Mouse (Mus musculus) spleen, adult 2 months (tissue): ENCODE results near the gene Ccdc62. TPM values are rescaled to one million over a fixed set of nuclear protein-coding genes. Genes with fewer than 3 reads are reported as not detected.

ENCODE experiments used
- DNase-seq, 2 experiments: peaks; one replicate each; pipeline versions ENCODE4 v3.0.0 to v3.0.0-alpha.2; 2012 to 2021; ENCODE audit warnings: low spot score in 2 of 2, low read depth in 1 of 2
- H3K27ac ChIP-seq: fragments of 200-500 bp; 2 replicates; pipeline ENCODE4 v1.5.1; 2012; ENCODE audit warnings: low read length, inconsistent platforms; ENCODE audit not compliant: insufficient read depth
- H3K27me3 ChIP-seq: fragments of 200-500 bp; 2 replicates; pipeline ENCODE4 v1.6.1; 2012; ENCODE audit warnings: mild to moderate bottlenecking, moderate library complexity, low read length, inconsistent platforms; ENCODE audit not compliant: control insufficient read depth, insufficient read depth
- H3K36me3 ChIP-seq: fragments of 200-500 bp; 2 replicates; pipeline ENCODE4 v1.6.1; 2012; ENCODE audit warnings: mild to moderate bottlenecking, low read length, inconsistent platforms; ENCODE audit not compliant: control insufficient read depth, insufficient read depth
- H3K4me1 ChIP-seq: fragments of 200-500 bp; 2 replicates; pipeline ENCODE4 v1.6.1; 2011; ENCODE audit warnings: inconsistent platforms; ENCODE audit not compliant: control insufficient read depth, insufficient read depth, insufficient read length
- H3K4me3 ChIP-seq: fragments of 200-500 bp; 2 replicates; pipeline ENCODE4 v1.5.1; 2011; ENCODE audit warnings: mild to moderate bottlenecking, inconsistent platforms; ENCODE audit not compliant: insufficient read depth, insufficient read length; ENCODE audit errors: extremely low read depth
- CTCF ChIP-seq: fragments of 200-500 bp; IDR thresholded peaks from 2 replicates; pipeline ENCODE4 v1.5.1; 2011; ENCODE audit warnings: mild to moderate bottlenecking, inconsistent platforms; ENCODE audit not compliant: insufficient read depth, insufficient read length, insufficient replicate concordance; ENCODE audit errors: extremely low read depth
- POLR2A ChIP-seq: fragments of 200-500 bp; IDR thresholded peaks from 2 replicates; pipeline ENCODE4 v1.6.1; 2011; ENCODE audit warnings: low read depth, low read length, inconsistent platforms
- WGBS: fragments of 180-500 bp; shearing (Covaris S2); methylation state at CpG from one replicate; pipeline ENCODE4 v1.1.7; 2018; 5-methylcytosine and 5-hydroxymethylcytosine counted together
- polyA plus RNA-seq: library from polyadenylated mRNA; depleted of rRNA; stranded (reverse); fragments of >200 nt; gene quantifications from 2 replicates; pipeline ENCODE4 v1.2.3, GENCODE M21; 2012

The Ccdc62 gene
- polyA plus RNA-seq, 1 experiment, result 1.3 TPM

DNA sequence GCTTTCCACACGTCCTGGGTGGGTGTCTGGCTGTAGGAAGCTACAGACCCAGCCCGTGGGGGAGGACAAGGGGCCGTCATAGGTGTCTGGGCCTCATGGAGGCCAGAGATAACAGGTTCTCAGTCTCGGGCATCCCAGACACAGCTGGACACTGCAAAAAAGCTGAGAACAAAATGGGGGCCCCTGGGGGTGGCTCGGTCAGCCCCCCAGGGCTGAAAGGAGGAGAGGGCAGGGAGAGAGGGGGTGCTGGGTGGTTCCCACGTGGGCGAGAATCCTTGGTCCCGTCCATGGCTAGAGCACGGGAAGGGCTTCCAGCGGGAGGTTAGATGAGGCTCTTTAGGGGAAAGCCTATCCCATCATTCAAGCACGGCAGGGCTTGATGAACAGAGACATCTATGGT lies 52.4 kb downstream of the Ccdc62 start:
- H3K4me3 ChIP-seq, result no peak overlapping the region
- H3K27ac ChIP-seq, result no peak overlapping the region
- TF ChIP-seq POLR2A (no peak), CTCF (no peak)
- no peak for DNase-seq
- peaks cover 43% of the 10 kb centered on the region; the same call in 1 of the 2 replicates for H3K4me1 ChIP-seq
- no peaks in the 10 kb centered on the region for H3K27me3 ChIP-seq
- 85% methylated on average over 11 of the region's 11 CpGs for WGBS
- peaks cover 4% of the 10 kb centered on the region; the same call in 1 of the 2 replicates for H3K36me3 ChIP-seq

DNA sequence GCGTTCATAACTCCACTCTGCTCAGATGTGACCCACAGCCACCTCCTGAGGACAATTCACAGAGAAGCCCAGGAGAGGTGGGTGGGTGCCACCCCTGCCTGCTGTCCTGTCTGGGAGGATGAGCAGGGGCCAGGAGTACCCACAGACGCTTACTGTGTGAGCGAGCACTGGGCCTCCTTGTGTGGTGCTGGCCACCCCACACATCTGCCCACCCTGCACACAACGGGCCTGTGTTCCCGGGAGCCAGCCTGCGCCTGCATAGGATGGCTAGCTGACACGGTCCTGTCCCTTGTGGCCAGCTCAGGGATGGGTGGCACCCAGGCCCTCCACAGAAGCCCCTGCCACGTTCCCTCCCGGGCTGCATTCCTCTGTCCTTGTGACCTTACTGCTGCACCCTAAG lies 55.0 kb downstream of the Ccdc62 start:
- no peak overlapping the region for H3K4me3 ChIP-seq
- H3K27me3 ChIP-seq, result no peaks in the 10 kb centered on the region
- no peak for DNase-seq
- H3K27ac ChIP-seq, result no peak overlapping the region
- peaks cover 24% of the 10 kb centered on the region; the same call in 1 of the 2 replicates for H3K4me1 ChIP-seq
- 87% methylated on average over 9 of the region's 9 CpGs for WGBS
- TF ChIP-seq POLR2A (no peak), CTCF (no peak)
- H3K36me3 ChIP-seq, result peaks cover 15% of the 10 kb centered on the region

DNA sequence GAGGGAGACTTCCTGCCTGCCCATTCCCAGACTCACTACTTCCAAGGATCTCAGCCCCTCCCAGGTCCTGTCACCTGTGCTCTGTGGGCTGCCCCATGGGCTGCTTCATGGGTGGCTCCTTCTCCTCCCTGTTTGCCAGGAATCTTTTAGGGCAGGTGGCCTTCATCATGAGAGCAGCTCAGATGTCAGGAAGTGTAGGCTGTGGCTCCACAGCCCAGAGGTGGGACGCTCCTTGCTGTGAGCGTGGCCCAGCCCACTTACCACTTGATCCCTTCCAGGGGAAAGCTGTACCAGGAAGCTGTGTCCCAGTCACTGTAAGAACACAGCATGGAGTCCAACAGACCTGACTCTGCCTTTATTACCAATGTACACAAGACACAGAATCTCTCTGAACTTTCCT lies 56.4 kb downstream of the Ccdc62 start:
- Histone ChIP-seq H3K27me3 (no peaks in the 10 kb centered on the region), H3K27ac (no peak overlapping the region), H3K4me1 (peaks cover 20% of the 10 kb centered on the region; the same call in 1 of the 2 replicates), H3K36me3 (peaks cover 22% of the 10 kb centered on the region), H3K4me3 (no peak overlapping the region)
- 80% methylated on average over 2 of the region's 2 CpGs for WGBS
- DNase-seq, result no peak
- TF ChIP-seq CTCF (no peak), POLR2A (no peak)

DNA sequence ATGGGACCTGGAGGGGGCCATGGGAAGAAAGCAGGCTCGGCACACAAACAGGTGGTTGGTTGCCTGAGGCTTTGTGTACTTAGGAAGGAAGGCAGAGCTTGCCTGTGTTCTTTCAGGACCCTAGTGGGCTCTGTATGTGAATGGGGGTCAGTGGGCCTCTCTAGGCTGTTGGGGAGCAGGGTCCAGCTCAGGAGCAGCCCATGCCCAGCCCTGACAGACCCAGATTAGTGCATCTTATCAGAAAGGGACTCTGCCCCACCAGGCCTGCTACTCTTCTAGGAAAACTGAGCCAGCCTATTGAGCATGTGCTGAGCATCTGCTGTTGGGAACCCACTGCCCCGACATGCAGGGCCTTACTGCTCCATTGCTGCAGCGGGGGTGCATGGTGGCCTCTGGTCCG lies 57.0 kb downstream of the Ccdc62 start:
- Histone ChIP-seq H3K27ac (no peak overlapping the region), H3K4me3 (no peak overlapping the region), H3K27me3 (no peaks in the 10 kb centered on the region), H3K4me1 (peaks cover 20% of the 10 kb centered on the region; the same call in 1 of the 2 replicates), H3K36me3 (peaks cover 23% of the 10 kb centered on the region)
- 89% methylated on average over 4 of the region's 4 CpGs for WGBS
- TF ChIP-seq POLR2A, result no peak
- TF ChIP-seq CTCF, result no peak
- no peak for DNase-seq

DNA sequence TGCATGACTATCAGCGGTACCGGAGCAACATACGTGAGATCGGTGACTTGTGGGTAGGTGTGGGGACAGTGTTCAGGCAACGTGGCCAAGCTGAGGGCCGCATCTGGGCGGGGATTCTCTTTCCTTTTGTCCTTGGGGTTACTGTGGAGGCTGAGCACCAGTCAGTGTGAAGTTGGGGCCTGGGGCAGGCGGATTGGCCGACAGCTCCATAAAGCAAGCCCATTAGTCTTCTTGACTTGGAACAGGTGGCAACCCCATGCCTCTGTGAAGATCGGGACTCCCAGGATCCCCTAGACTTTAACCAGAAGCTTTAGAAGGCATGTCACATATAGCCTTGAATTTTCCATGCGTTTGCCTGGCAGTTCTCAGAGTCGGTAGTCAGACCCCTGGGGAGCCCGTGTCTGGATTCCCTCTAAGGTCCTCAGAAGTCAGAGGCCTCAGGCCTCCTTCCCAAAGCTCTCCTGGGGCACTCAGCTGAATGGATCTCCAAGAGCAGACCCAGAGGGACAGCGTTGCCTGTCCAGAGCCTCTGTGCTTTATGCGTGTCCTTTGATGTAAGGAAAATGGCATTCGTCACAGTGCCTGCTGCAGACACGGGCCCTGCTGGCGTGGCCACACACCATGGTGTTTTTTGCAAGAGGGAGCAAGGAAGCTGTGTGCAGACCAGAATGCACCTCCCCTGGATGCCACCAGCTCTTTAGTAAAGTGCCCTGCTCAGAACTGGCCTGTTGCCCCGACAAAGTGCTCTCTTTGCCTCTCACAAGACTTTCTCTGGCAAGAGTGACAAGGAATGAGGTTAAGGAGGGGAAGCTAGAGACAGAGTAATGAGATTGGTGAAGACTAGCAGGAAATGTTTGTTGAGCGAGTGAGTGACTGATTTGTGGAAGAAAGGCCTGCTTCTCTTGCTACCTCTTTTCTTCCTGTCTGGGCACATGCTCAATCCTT lies 59.7 kb downstream of the Ccdc62 start:
- H3K27me3 ChIP-seq, result no peaks in the 10 kb centered on the region
- H3K27ac ChIP-seq, result no peak overlapping the region
- 89% methylated on average over 20 of the region's 20 CpGs for WGBS
- TF ChIP-seq POLR2A (no peak), CTCF (no peak)
- peaks cover 22% of the 10 kb centered on the region for H3K36me3 ChIP-seq
- H3K4me1 ChIP-seq, result peaks cover 11% of the 10 kb centered on the region; the same call in 1 of the 2 replicates
- no peak overlapping the region for H3K4me3 ChIP-seq
- no peak for DNase-seq

DNA sequence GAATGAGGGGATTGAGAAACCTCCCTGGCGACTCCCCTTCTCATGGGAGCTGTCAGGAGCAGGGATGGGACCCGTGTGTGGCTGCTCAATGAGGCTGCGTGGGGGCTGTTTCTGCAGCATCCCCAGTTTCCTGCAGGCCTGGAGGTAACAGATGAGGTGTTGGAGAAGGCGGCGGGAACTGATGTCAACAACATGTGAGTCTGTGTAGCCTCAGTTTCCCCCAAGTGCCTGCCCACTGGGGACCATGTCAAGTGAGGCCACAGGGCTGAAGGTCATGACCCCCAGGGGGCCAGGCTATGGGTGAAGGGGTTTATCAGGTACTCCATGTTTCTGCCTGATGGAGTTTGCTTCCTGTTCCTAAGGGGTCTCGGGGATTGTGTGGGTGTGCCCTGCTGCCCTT lies 60.8 kb downstream of the Ccdc62 start:
- DNase-seq, result no peak
- WGBS, result 89% methylated on average over 6 of the region's 6 CpGs
- Histone ChIP-seq H3K27ac (no peak overlapping the region), H3K4me3 (no peak overlapping the region), H3K36me3 (peaks cover 25% of the 10 kb centered on the region), H3K27me3 (no peaks in the 10 kb centered on the region), H3K4me1 (peaks cover 9% of the 10 kb centered on the region; the same call in 1 of the 2 replicates)
- TF ChIP-seq POLR2A (no peak), CTCF (no peak)

DNA sequence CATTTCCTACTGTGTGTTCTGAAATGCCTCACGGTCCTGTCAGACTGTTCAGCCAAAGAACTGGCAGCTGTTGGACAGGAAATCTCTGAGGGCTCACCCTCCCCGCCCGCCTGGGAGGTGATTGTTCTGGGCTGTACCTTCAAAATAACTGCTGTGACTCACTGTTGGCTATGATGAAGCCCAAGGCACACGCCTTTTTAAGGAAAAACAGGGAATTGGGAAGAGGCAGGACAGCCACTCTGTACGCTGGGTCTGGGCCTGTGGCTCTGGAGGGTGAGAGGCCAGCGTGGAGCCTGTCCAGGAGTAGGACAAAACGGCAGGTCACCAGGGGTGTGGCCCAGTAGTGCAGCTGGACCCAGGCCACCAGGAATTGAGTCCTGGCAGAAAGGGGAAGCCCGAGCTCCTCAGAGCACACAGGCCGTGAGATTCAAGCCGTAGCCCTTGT lies 61.7 kb downstream of the Ccdc62 start:
- TF ChIP-seq CTCF (no peak), POLR2A (no peak)
- WGBS, result 55% methylated on average over 10 of the region's 10 CpGs
- no peak for DNase-seq
- Histone ChIP-seq H3K4me3 (no peak overlapping the region), H3K4me1 (peaks cover 9% of the 10 kb centered on the region; the same call in 1 of the 2 replicates), H3K27me3 (no peaks in the 10 kb centered on the region), H3K36me3 (peaks cover 34% of the 10 kb centered on the region), H3K27ac (peak overlapping the region; percentile 10; the same call in 1 of the 2 replicates)
